Mouse (Mus musculus) olfactory bulb, adult 2 months (tissue): ENCODE measurements around the gene Rbfox2. TPM values are rescaled to one million over a fixed set of nuclear protein-coding genes. Genes with fewer than 3 reads are reported as not detected.
A peak's percentile ranks its signal among the peaks of the same experiment; 100 is the strongest.

Experiments
- H3K27ac ChIP-seq: fragments of 200-500 bp; 2 replicates; pipeline ENCODE4 v1.5.1; 2012; ENCODE audit warnings: low read depth, low read length; ENCODE audit not compliant: insufficient read depth
- H3K4me1 ChIP-seq: fragments of 200-500 bp; 2 replicates; pipeline ENCODE4 v1.6.1; 2012; ENCODE audit warnings: low read length; ENCODE audit not compliant: control insufficient read depth, insufficient read depth
- H3K4me3 ChIP-seq: fragments of 200-500 bp; 2 replicates; pipeline ENCODE4 v1.5.1; 2012; ENCODE audit warnings: mild to moderate bottlenecking, low read depth, low read length, moderate library complexity; ENCODE audit not compliant: insufficient read depth
- CTCF ChIP-seq: fragments of 200-500 bp; IDR thresholded peaks from 2 replicates; pipeline ENCODE4 v1.5.1; 2012; ENCODE audit warnings: low read depth, mild to moderate bottlenecking, low read length, moderate library complexity; ENCODE audit not compliant: insufficient read depth
- POLR2A ChIP-seq: fragments of 200-500 bp; IDR thresholded peaks from 2 replicates; pipeline ENCODE4 v1.6.1; 2012; ENCODE audit warnings: mild to moderate bottlenecking, low read depth, low read length, moderate library complexity; ENCODE audit not compliant: insufficient read depth
- WGBS: fragments of 180-500 bp; shearing (Covaris S2); methylation state at CpG from one replicate; pipeline ENCODE4 v1.1.7; 2018; 5-methylcytosine and 5-hydroxymethylcytosine counted together
- polyA plus RNA-seq: library from polyadenylated mRNA; stranded (reverse); fragments of >200 nt; gene quantifications from 2 replicates; pipeline ENCODE4 v1.2.4, GENCODE M21; 2012; ENCODE audit warnings: low replicate concordance; ENCODE audit not compliant: missing spikeins, insufficient read depth, insufficient read length

Rbfox2 gene
- 46.1 TPM in 1 of 2 replicates, not detected in the other for polyA plus RNA-seq

GRCm38 (mm10) chr15:77306547-77307261 is at the start of gene Rbfox2:
TSS of gene Rbfox2 (minus strand) at chr15:77307004.
- TF ChIP-seq CTCF = no peak
- TF ChIP-seq POLR2A = peak; percentile 65; the same call in 1 of the 2 replicates
- WGBS = under 1% methylated on average over 89 of the region's 90 CpGs
- H3K27ac ChIP-seq = peak within 1 kb of the TSS; percentile 92
- peak within 1 kb of the TSS; percentile 82 for H3K4me3 ChIP-seq
- peaks cover 3% of the 10 kb centered on the region; the same call in 1 of the 2 replicates for H3K4me1 ChIP-seq

- TF ChIP-seq POLR2A (no peak), CTCF (no peak)
- 12% methylated on average over 11 of the region's 11 CpGs for WGBS
- peak overlapping the region; percentile 75 for H3K27ac ChIP-seq
- peaks cover 39% of the 10 kb centered on the region for H3K4me1 ChIP-seq
- H3K4me3 ChIP-seq = peak overlapping the region; percentile 39
Measured at GRCm38 (mm10) chr15:77356248-77356810, 49.5 kb upstream of the Rbfox2 start.

DNA sequence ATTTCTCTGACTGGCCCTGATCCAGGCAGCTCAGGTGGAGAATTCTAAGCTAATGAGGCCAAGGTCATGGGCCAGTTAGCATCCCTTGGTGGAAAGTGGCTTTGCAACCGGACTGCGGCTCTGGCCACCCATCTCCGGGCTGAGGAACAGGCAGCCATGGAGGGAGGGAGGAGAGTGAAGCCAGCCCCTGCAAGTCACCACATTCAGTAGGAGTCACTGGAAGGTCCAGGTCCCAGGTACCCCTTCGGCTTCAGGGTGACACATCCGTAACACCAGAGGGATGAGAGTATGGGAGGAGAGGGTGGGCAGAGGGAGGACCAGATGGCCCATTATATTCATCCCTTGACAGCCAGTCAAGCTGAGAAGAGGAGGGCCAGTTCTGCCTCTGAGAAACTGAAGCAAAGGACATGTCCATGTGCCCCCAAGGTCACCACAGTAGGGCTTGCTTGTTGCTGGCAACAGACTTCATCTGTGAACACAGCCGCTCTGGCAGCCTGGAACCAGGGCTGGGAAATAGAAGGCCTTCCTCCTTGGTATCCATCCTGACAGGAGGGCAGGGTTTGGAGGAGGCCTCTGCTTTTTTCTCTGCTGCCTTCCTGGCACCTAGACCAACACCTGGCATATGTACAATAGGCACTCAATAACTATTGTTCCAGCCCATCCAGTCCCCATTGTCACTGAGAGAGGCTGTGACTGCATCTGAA is 48.2 kb upstream of the Rbfox2 start:
- TF ChIP-seq CTCF = no peak
- TF ChIP-seq POLR2A = no peak
- H3K4me1 ChIP-seq = peaks cover 38% of the 10 kb centered on the region
- 77% methylated on average over 6 of the region's 6 CpGs for WGBS
- peak overlapping the region; percentile 32; the same call in 1 of the 2 replicates for H3K27ac ChIP-seq
- no peak overlapping the region for H3K4me3 ChIP-seq

DNA sequence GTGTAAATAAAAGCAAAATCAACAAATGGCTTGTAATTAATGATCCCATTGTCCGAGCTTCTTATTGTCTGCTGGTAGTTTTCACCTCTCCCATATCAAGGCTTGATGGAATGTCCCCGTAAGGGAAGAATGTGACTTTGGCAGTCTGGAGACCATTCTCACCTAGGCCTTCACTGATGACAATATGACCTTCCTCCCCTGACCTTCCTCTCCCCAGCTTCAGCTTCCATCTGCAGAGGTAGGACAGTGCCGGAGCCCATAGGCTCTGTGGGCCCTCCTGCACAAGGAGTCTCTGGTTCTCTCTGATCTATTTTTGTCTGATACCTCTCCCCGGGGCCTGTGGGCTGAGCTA is 47.7 kb upstream of the Rbfox2 start:
- 0 out of 2 replicates have a peak overlapping the region, but pooled peaks have one; percentile 0 for H3K27ac ChIP-seq
- H3K4me3 ChIP-seq = no peak overlapping the region
- peaks cover 36% of the 10 kb centered on the region for H3K4me1 ChIP-seq
- TF ChIP-seq CTCF (no peak), POLR2A (no peak)
- 63% methylated on average over 4 of the region's 4 CpGs for WGBS

- 50% methylated on average over 4 of the region's 4 CpGs for WGBS
- TF ChIP-seq POLR2A (no peak), CTCF (no peak)
- H3K27ac ChIP-seq = no peak overlapping the region
- H3K4me1 ChIP-seq = peaks cover 30% of the 10 kb centered on the region
- H3K4me3 ChIP-seq = no peak overlapping the region
Measured at GRCm38 (mm10) chr15:77353764-77354163, 47.0 kb upstream of the Rbfox2 start.

GRCm38 (mm10) chr15:77352863-77353262 is 46.1 kb upstream of the Rbfox2 start:
- TF ChIP-seq CTCF (no peak), POLR2A (no peak)
- H3K4me3 ChIP-seq = no peak overlapping the region
- H3K4me1 ChIP-seq = peaks cover 26% of the 10 kb centered on the region
- no peak overlapping the region for H3K27ac ChIP-seq
- WGBS = 79% methylated on average over 7 of the region's 7 CpGs

DNA sequence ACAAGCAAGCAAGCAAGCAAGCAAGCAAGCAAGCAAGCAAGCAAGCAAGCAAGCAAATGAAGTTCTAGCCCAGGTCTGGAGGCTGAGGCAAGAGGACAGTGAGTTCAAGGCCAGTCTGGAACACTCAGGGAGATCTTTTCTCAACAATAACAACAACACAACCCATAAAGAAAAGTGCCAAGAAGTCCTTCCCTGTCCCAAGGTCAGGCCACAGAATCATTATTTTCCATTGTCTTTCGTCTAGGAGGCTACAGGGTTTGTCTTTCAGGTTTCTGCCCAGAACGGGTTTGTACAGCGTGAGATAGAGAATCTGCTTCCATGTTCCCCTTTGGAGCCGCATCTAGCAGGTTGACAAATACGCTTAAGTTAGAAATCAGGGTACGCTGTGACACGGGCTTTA is 43.3 kb upstream of the Rbfox2 start:
- Histone ChIP-seq H3K27ac (no peak overlapping the region), H3K4me1 (peaks cover 14% of the 10 kb centered on the region), H3K4me3 (no peak overlapping the region)
- 92% methylated on average over 7 of the region's 7 CpGs for WGBS
- TF ChIP-seq CTCF (no peak), POLR2A (no peak)

DNA sequence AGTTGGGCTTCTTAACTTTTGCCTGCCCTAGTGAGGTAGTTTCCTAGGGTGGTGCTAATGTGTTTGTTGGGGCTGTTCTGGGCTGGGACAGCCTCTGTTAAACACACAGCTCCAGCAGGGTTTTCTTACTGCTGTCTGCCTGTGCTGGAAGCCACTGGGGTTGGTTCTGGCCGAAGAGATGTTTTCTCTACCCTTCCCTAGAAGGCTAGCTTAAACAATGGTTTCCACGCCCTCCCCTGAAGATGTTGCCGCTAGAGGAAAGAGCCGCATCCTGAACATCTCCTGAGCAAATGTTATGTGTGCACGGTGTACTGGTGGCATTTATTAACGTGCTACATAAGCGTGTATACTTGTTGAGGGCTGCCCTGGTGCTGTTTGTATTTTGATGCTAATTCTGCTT is 41.3 kb upstream of the Rbfox2 start:
- TF ChIP-seq POLR2A (no peak), CTCF (no peak)

More for the DNA sequence above, 41.3 kb upstream of the Rbfox2 start:
- H3K4me3 ChIP-seq = no peak overlapping the region
- peaks cover 16% of the 10 kb centered on the region for H3K4me1 ChIP-seq
- H3K27ac ChIP-seq = no peak overlapping the region
- WGBS = 74% methylated on average over 7 of the region's 7 CpGs
